8 mouse cellular contexts compared by ENCODE assay signal in the genomic region with DNA sequence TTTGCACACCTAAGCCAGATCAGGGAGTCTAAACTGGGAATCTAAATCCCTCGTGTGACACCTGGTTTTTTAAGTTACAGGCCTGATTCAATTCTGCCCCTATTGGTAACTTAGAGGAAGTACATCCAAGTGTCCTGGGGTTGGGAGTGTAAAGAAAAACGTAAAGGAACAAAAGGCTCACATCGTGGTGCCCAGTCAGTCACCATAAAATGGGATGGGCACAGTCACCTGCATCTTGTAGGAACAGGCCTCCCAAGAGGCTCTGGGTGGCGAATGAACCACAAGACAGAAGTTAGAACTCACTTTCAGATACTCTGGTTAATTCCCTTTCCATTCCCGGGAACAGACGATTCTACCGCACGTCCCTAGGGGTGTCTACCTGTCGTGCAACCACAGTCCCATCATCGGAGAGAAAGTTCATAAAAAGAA. TPM values are rescaled to one million over a fixed set of nuclear protein-coding genes. Genes with fewer than 3 reads are reported as not detected.
DNase-seq lines count a peak whose midpoint lies in the region; ATAC-seq lines count a peak whose summit lies in the region.

No protein-coding gene starts in this region.

- 3% methylated on average over 10 of the region's 10 CpGs for WGBS in hindbrain, embryonic 15.5 days
- 2% methylated on average over 10 of the region's 10 CpGs for WGBS in midbrain, embryonic 15.5 days

- peaks cover 13% of the 10 kb centered on the region for H3K27me3 ChIP-seq in megakaryocyte, embryonic 14.5 days (replicated peaks)
- H3K27me3 ChIP-seq in hindbrain, embryonic 15.5 days = peaks cover 13% of the 10 kb centered on the region; the same call in 1 of the 2 replicates
- H3K27me3 ChIP-seq in midbrain, embryonic 15.5 days (replicated peaks) = peaks cover 17% of the 10 kb centered on the region; the same call in 1 of the 2 replicates

- peak; percentile 79 for DNase-seq in embryo, embryonic 10.5 days (ENCODE audit: low spot score)
- no peak for DNase-seq in urinary bladder, adult 18-20 months (ENCODE audit: low spot score in 2 of 2)
- no peak for DNase-seq in kidney, adult 8-10 months
- DNase-seq in right cerebral cortex, adult 2 months (ENCODE audit: low spot score in 2 of 2) = no peak

- H3K27ac ChIP-seq in hindbrain, embryonic 15.5 days (replicated peaks) = no peak overlapping the region
- no peak overlapping the region for H3K27ac ChIP-seq in midbrain, embryonic 15.5 days

- H3K4me1 ChIP-seq in megakaryocyte, embryonic 14.5 days = peaks cover 88% of the 10 kb centered on the region
- H3K4me1 ChIP-seq in hindbrain, embryonic 15.5 days (replicated peaks) = peaks cover 23% of the 10 kb centered on the region
- peaks cover 21% of the 10 kb centered on the region for H3K4me1 ChIP-seq in midbrain, embryonic 15.5 days

- ATAC-seq in megakaryocyte, adult 5-6 weeks (ENCODE audit: poor library complexity, severe bottlenecking) = no peak
- ATAC-seq in hindbrain, embryonic 15.5 days (ENCODE audit: low FRiP score, low read depth) = no peak
- no peak for ATAC-seq in midbrain, embryonic 15.5 days (replicated peaks)

- H3K9ac ChIP-seq in hindbrain, embryonic 15.5 days = no peak overlapping the region
- H3K9ac ChIP-seq in midbrain, embryonic 15.5 days = no peak overlapping the region

- peak overlapping the region; percentile 100 for H3K4me2 ChIP-seq in hindbrain, embryonic 15.5 days
- peak overlapping the region; percentile 99 for H3K4me2 ChIP-seq in midbrain, embryonic 15.5 days

- H3K9me3 ChIP-seq in megakaryocyte, embryonic 14.5 days = no peaks in the 10 kb centered on the region
- no peaks in the 10 kb centered on the region for H3K9me3 ChIP-seq in hindbrain, embryonic 15.5 days
- no peaks in the 10 kb centered on the region for H3K9me3 ChIP-seq in midbrain, embryonic 15.5 days

- H3K4me3 ChIP-seq in megakaryocyte, embryonic 14.5 days (replicated peaks) = peak overlapping the region; percentile 91
- peak overlapping the region; percentile 51 for H3K4me3 ChIP-seq in hindbrain, embryonic 15.5 days
- H3K4me3 ChIP-seq in midbrain, embryonic 15.5 days = 0 out of 2 replicates have a peak overlapping the region, but pooled peaks have one; percentile 4

- peaks cover 31% of the 10 kb centered on the region for H3K36me3 ChIP-seq in megakaryocyte, embryonic 14.5 days (replicated peaks; ENCODE audit: low read length)
- H3K36me3 ChIP-seq in hindbrain, embryonic 15.5 days = no peaks in the 10 kb centered on the region
- H3K36me3 ChIP-seq in midbrain, embryonic 15.5 days (replicated peaks) = no peaks in the 10 kb centered on the region

RNA-seq across cellular contexts. Expression of gene Hk2, which starts 2.3 kb away (rescaled TPM):
- polyA plus RNA-seq in megakaryocyte, embryonic 14.5 days (2012; ENCODE audit: insufficient read depth, low replicate concordance) = 7.6 and 8.6 TPM in 2 replicates
- 56.7 and 64.1 TPM in 2 replicates for total RNA-seq in megakaryocyte, adult 5-6 weeks (2015)
- 70.2 and 71.2 TPM in 2 replicates for total RNA-seq in megakaryocyte, adult 5-6 weeks (2017)
- 3.5 and 4.1 TPM in 2 replicates for polyA plus RNA-seq in hindbrain, embryonic 15.5 days (2015; fragmentation: Nextera tagmentation; extraction: Ambion mirVana)
- polyA plus RNA-seq in midbrain, embryonic 15.5 days (2015; fragmentation: Nextera tagmentation; extraction: Ambion mirVana) = 2.2 and 2.8 TPM in 2 replicates

Comparison
In these comparisons a context has a peak if more than half of its experiments do, and no peak if none do; other contexts are left out.
1. H3K4me3 ChIP-seq: peak in every context shown above with its lines; median percentile 91 in megakaryocyte, embryonic 14.5 days; 51 in hindbrain, embryonic 15.5 days; 4 in midbrain, embryonic 15.5 days.